Mouse (Mus musculus): Measurements from ENCODE around the gene 4921511C20Rik.

4921511C20Rik gene

DNA sequence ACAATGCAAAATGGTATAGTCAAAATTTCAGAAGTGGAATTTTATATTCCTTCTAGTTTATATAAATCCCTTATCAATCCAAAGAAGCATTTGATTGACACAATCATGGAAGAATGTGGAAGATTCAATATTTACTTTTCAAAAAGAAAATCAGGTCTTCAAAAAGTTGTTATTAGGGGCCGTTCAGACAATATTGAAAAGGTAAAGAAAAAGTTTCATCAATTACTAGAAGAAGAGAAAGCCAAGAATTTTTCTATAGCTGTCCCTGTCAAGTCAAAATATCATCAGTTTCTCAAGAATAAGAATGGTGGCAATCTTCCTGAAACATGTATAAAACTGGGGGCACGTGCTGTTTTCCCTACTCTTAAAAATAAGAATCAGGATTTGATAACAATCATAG is at the start of gene 4921511C20Rik:
TSS of gene 4921511C20Rik (plus strand) at position 301 of the 400 bp plus-strand sequence.
- no peak for DNase-seq

Measured in kidney, adult 8-10 months (tissue).